Mouse (Mus musculus): ENCODE results near the gene Smpd2. TPM values are rescaled to one million over a fixed set of nuclear protein-coding genes. Genes with fewer than 3 reads are reported as not detected.

The Smpd2 gene
- polyA plus RNA-seq, 1 experiment, result 26.4 TPM

Other genes starting within 250 kb of the Smpd2 start
- gene Fig4, start 187.1 kb downstream of the Smpd2 start, polyA plus RNA-seq (2012; fragmentation: generic; extraction: Trizol), result 11.9 TPM
- not detected for gene Ak9, start 186.4 kb downstream of the Smpd2 start, polyA plus RNA-seq (2012; fragmentation: generic; extraction: Trizol)
- 7.6 TPM for gene Zbtb24, start 40.0 kb downstream of the Smpd2 start, polyA plus RNA-seq (2012; fragmentation: generic; extraction: Trizol)
- gene Mical1, start 14.1 kb downstream of the Smpd2 start, polyA plus RNA-seq (2012; fragmentation: generic; extraction: Trizol), result 77.0 TPM
- gene Ppil6, start 70 bp upstream of the Smpd2 start, polyA plus RNA-seq (2012; fragmentation: generic; extraction: Trizol), result 0.64 TPM
- gene Cd164, start 29.0 kb upstream of the Smpd2 start, polyA plus RNA-seq (2012; fragmentation: generic; extraction: Trizol), result 203 TPM
- gene Ccdc162, start 226.3 kb upstream of the Smpd2 start, polyA plus RNA-seq (2012; fragmentation: generic; extraction: Trizol), result 5.0 TPM